Mouse (Mus musculus) lung, embryonic 16.5 days (tissue): ENCODE measurements around the gene Aim2. TPM values are rescaled to one million over a fixed set of nuclear protein-coding genes. Genes with fewer than 3 reads are reported as not detected.

ENCODE experiments used
- ATAC-seq: fragments of 200-750 bp; cut with Nextera tagmentation; 2 replicates; pipeline ENCODE4 v1.8.0; 2017; ENCODE audit warnings: low read depth, mild to moderate bottlenecking, moderate library complexity
- H3K27ac ChIP-seq: fragments of 300-500 bp; sonication (generic); 2 replicates; pipeline ENCODE4 v1.5.1; 2014; ENCODE audit warnings: mild to moderate bottlenecking, control low read depth, low read length
- H3K27me3 ChIP-seq: fragments of 300-500 bp; sonication (generic); 2 replicates; pipeline ENCODE4 v1.6.1; 2014; ENCODE audit warnings: low read depth, low read length, mixed read lengths; ENCODE audit not compliant: control insufficient read depth, insufficient read depth
- H3K36me3 ChIP-seq: fragments of 300-500 bp; sonication (generic); 2 replicates; pipeline ENCODE4 v1.6.1; 2014; ENCODE audit warnings: low read length; ENCODE audit not compliant: control insufficient read depth, insufficient read depth
- H3K4me1 ChIP-seq: fragments of 300-500 bp; sonication (generic); replicated peaks from 2 replicates; pipeline ENCODE4 v1.6.1; 2014; ENCODE audit warnings: low read length, mixed read lengths; ENCODE audit not compliant: control insufficient read depth, insufficient read depth
- H3K4me2 ChIP-seq: fragments of 300-500 bp; sonication (generic); 2 replicates; pipeline ENCODE4 v1.6.1; 2014; ENCODE audit warnings: low read depth, low read length, control low read depth
- H3K4me3 ChIP-seq: fragments of 300-500 bp; sonication (generic); 2 replicates; pipeline ENCODE4 v1.5.1; 2014; ENCODE audit warnings: mild to moderate bottlenecking, low read length, control low read depth
- H3K9ac ChIP-seq: fragments of 300-500 bp; sonication (generic); 2 replicates; pipeline ENCODE4 v1.6.1; 2014; ENCODE audit warnings: low read length, control low read depth
- H3K9me3 ChIP-seq: fragments of 300-500 bp; sonication (generic); 2 replicates; pipeline ENCODE4 v1.6.1; 2016; ENCODE audit warnings: low read length; ENCODE audit not compliant: control insufficient read depth
- WGBS: fragments of 180-500 bp; shearing (Covaris S2); extraction: QIAGEN DNeasy Blood & Tissue Kit; methylation state at CpG from one replicate; pipeline ENCODE4 v1.1.7; 2014; 5-methylcytosine and 5-hydroxymethylcytosine counted together
- polyA plus RNA-seq: library from polyadenylated mRNA; unstranded; fragments of >200 nt; fragmentation: Nextera tagmentation; extraction: Ambion mirVana; gene quantifications from 2 replicates; pipeline ENCODE4 v1.2.1, GENCODE M21; 2015

The Aim2 gene
- polyA plus RNA-seq, 1 experiment from 2014 or later, result 1.3 TPM

GRCm38 (mm10) chr1:173370456-173370855 lies 19.8 kb downstream of the Aim2 start:
- WGBS, result 60% methylated on average over 6 of the region's 6 CpGs

GRCm38 (mm10) chr1:173371586-173371985 lies 20.9 kb downstream of the Aim2 start:
- H3K4me2 ChIP-seq, result no peak overlapping the region
- no peaks in the 10 kb centered on the region for H3K9me3 ChIP-seq
- no peak for ATAC-seq
- peaks cover 17% of the 10 kb centered on the region for H3K27me3 ChIP-seq
- H3K27ac ChIP-seq, result no peak overlapping the region
- H3K36me3 ChIP-seq, result no peaks in the 10 kb centered on the region
- H3K9ac ChIP-seq, result no peak overlapping the region
- no peak overlapping the region for H3K4me3 ChIP-seq
- WGBS, result 74% methylated on average over 6 of the region's 6 CpGs
- H3K4me1 ChIP-seq, result peaks cover 7% of the 10 kb centered on the region

More at GRCm38 (mm10) chr1:173370456-173370855, 19.8 kb downstream of the Aim2 start:
- no peak overlapping the region for H3K4me2 ChIP-seq
- H3K9ac ChIP-seq, result no peak overlapping the region
- H3K27ac ChIP-seq, result no peak overlapping the region
- H3K4me3 ChIP-seq, result no peak overlapping the region
- H3K9me3 ChIP-seq, result no peaks in the 10 kb centered on the region
- peaks cover 8% of the 10 kb centered on the region for H3K4me1 ChIP-seq
- no peak for ATAC-seq
- H3K36me3 ChIP-seq, result no peaks in the 10 kb centered on the region
- peaks cover 24% of the 10 kb centered on the region for H3K27me3 ChIP-seq

GRCm38 (mm10) chr1:173374020-173374419 lies 23.3 kb downstream of the Aim2 start:
- Histone ChIP-seq H3K4me3 (no peak overlapping the region), H3K27me3 (peaks cover 3% of the 10 kb centered on the region; the same call in 1 of the 2 replicates), H3K9ac (no peak overlapping the region), H3K27ac (no peak overlapping the region), H3K9me3 (no peaks in the 10 kb centered on the region), H3K36me3 (no peaks in the 10 kb centered on the region), H3K4me1 (no peaks in the 10 kb centered on the region), H3K4me2 (no peak overlapping the region)
- 73% methylated on average over 7 of the region's 7 CpGs for WGBS
- ATAC-seq, result no peak

GRCm38 (mm10) chr1:173377380-173378112 lies 26.9 kb downstream of the Aim2 start:
- Histone ChIP-seq H3K36me3 (no peaks in the 10 kb centered on the region), H3K4me1 (no peaks in the 10 kb centered on the region), H3K27me3 (no peaks in the 10 kb centered on the region), H3K27ac (no peak overlapping the region), H3K9ac (no peak overlapping the region), H3K4me3 (no peak overlapping the region), H3K9me3 (no peaks in the 10 kb centered on the region), H3K4me2 (no peak overlapping the region)
- WGBS, result 27% methylated on average over 13 of the region's 13 CpGs
- ATAC-seq, result no peak

- no peaks in the 10 kb centered on the region for H3K36me3 ChIP-seq
- no peaks in the 10 kb centered on the region for H3K27me3 ChIP-seq
- WGBS, result 79% methylated on average over 6 of the region's 6 CpGs
- H3K27ac ChIP-seq, result no peak overlapping the region
- H3K9me3 ChIP-seq, result no peaks in the 10 kb centered on the region
- H3K9ac ChIP-seq, result no peak overlapping the region
- no peak overlapping the region for H3K4me2 ChIP-seq
- no peak for ATAC-seq
- H3K4me1 ChIP-seq, result no peaks in the 10 kb centered on the region
- H3K4me3 ChIP-seq, result no peak overlapping the region
Measured at GRCm38 (mm10) chr1:173381436-173381835, 30.8 kb downstream of the Aim2 start.

GRCm38 (mm10) chr1:173389431-173389830 lies 38.8 kb downstream of the Aim2 start:
- H3K27ac ChIP-seq, result no peak overlapping the region
- no peak overlapping the region for H3K4me2 ChIP-seq
- no peaks in the 10 kb centered on the region for H3K27me3 ChIP-seq
- H3K4me1 ChIP-seq, result no peaks in the 10 kb centered on the region
- WGBS, result 22% methylated on average over 3 of the region's 3 CpGs
- no peak for ATAC-seq
- H3K36me3 ChIP-seq, result no peaks in the 10 kb centered on the region
- H3K9ac ChIP-seq, result no peak overlapping the region
- H3K4me3 ChIP-seq, result no peak overlapping the region
- H3K9me3 ChIP-seq, result no peaks in the 10 kb centered on the region

GRCm38 (mm10) chr1:173389901-173390401 lies 39.3 kb downstream of the Aim2 start:
- 11% methylated on average over 13 of the region's 13 CpGs for WGBS
- H3K4me2 ChIP-seq, result no peak overlapping the region

GRCm38 (mm10) chr1:173391754-173392153 lies 41.1 kb downstream of the Aim2 start:
- ATAC-seq, result no peak
- Histone ChIP-seq H3K4me2 (no peak overlapping the region), H3K36me3 (no peaks in the 10 kb centered on the region), H3K9me3 (no peaks in the 10 kb centered on the region), H3K4me3 (no peak overlapping the region), H3K9ac (no peak overlapping the region), H3K4me1 (no peaks in the 10 kb centered on the region), H3K27me3 (no peaks in the 10 kb centered on the region), H3K27ac (no peak overlapping the region)
- WGBS, result 78% methylated on average over 6 of the region's 6 CpGs

More at GRCm38 (mm10) chr1:173389901-173390401, 39.3 kb downstream of the Aim2 start:
- Histone ChIP-seq H3K27ac (no peak overlapping the region), H3K4me3 (no peak overlapping the region), H3K4me1 (no peaks in the 10 kb centered on the region), H3K27me3 (no peaks in the 10 kb centered on the region), H3K9me3 (no peaks in the 10 kb centered on the region), H3K9ac (no peak overlapping the region), H3K36me3 (no peaks in the 10 kb centered on the region)
- no peak for ATAC-seq

GRCm38 (mm10) chr1:173398323-173398970 lies 47.8 kb downstream of the Aim2 start:
- no peak; the same call in 1 of the 2 replicates for ATAC-seq
- no peaks in the 10 kb centered on the region for H3K9me3 ChIP-seq
- H3K4me1 ChIP-seq, result no peaks in the 10 kb centered on the region
- no peak overlapping the region for H3K27ac ChIP-seq
- H3K9ac ChIP-seq, result no peak overlapping the region
- no peaks in the 10 kb centered on the region for H3K36me3 ChIP-seq
- 22% methylated on average over 3 of the region's 3 CpGs for WGBS
- H3K4me2 ChIP-seq, result no peak overlapping the region
- H3K4me3 ChIP-seq, result no peak overlapping the region
- no peaks in the 10 kb centered on the region for H3K27me3 ChIP-seq
